Mouse (Mus musculus) frontal cortex, postnatal 14 days (tissue): ENCODE measurements around the gene Nrf1.

Experiments used
- DNase-seq, 2 experiments: peaks; one replicate each; pipeline ENCODE4 v3.0.0; 2022; ENCODE audit warnings: low spot score in 2 of 2

Nrf1 gene

GRCm38 (mm10) chr6:30078938-30079529 lies 31.2 kb downstream of the Nrf1 start:
- no peak for DNase-seq

GRCm38 (mm10) chr6:30081339-30081738 lies 33.6 kb downstream of the Nrf1 start:
- no peak for DNase-seq

- DNase-seq: no peak
These were observed 35.5 kb downstream of the Nrf1 start for GRCm38 (mm10) chr6:30083307-30083706.

- DNase-seq: no peak
These were observed 37.6 kb downstream of the Nrf1 start for GRCm38 (mm10) chr6:30085351-30085750.

- DNase-seq: no peak
These were observed 43.4 kb downstream of the Nrf1 start for GRCm38 (mm10) chr6:30091221-30091620.

- DNase-seq: no peak
These were observed 45.0 kb downstream of the Nrf1 start for GRCm38 (mm10) chr6:30092816-30093215.

GRCm38 (mm10) chr6:30101773-30102415 lies 54.1 kb downstream of the Nrf1 start:
- no peak for DNase-seq

GRCm38 (mm10) chr6:30106091-30106490 lies 58.3 kb downstream of the Nrf1 start:
- no peak for DNase-seq

- DNase-seq: no peak
These were observed 59.7 kb downstream of the Nrf1 start for GRCm38 (mm10) chr6:30107456-30107855.

GRCm38 (mm10) chr6:30109820-30110502 lies 62.2 kb downstream of the Nrf1 start:
- no peak for DNase-seq

- no peak for DNase-seq
These were observed 64.8 kb downstream of the Nrf1 start for GRCm38 (mm10) chr6:30112349-30113132.

GRCm38 (mm10) chr6:30114101-30114500 lies 66.3 kb downstream of the Nrf1 start:
- DNase-seq: no peak

GRCm38 (mm10) chr6:30121152-30121551 lies 73.4 kb downstream of the Nrf1 start:
- no peak for DNase-seq

GRCm38 (mm10) chr6:30121600-30121999 lies 73.8 kb downstream of the Nrf1 start:
- DNase-seq: no peak

GRCm38 (mm10) chr6:30123391-30123790 lies 75.6 kb downstream of the Nrf1 start:
- DNase-seq: no peak

GRCm38 (mm10) chr6:30126060-30126459 lies 78.3 kb downstream of the Nrf1 start:
- DNase-seq: no peak

- no peak for DNase-seq
These were observed 79.0 kb downstream of the Nrf1 start for GRCm38 (mm10) chr6:30126766-30127165.

GRCm38 (mm10) chr6:30132399-30132798 lies 84.6 kb downstream of the Nrf1 start:
- DNase-seq: no peak

GRCm38 (mm10) chr6:30135590-30135989 lies 87.8 kb downstream of the Nrf1 start:
- no peak for DNase-seq

- no peak for DNase-seq
These were observed 89.4 kb downstream of the Nrf1 start for GRCm38 (mm10) chr6:30137227-30137626.

- no peak for DNase-seq
These were observed 91.7 kb downstream of the Nrf1 start for GRCm38 (mm10) chr6:30139329-30140045.

GRCm38 (mm10) chr6:30143263-30143662 lies 95.5 kb downstream of the Nrf1 start:
- DNase-seq: no peak
